Mouse (Mus musculus) kidney, embryonic 14.5 days (tissue): Measurements from ENCODE around the gene Pex11g. TPM values are rescaled to one million over a fixed set of nuclear protein-coding genes. Genes with fewer than 3 reads are reported as not detected.
A peak's percentile ranks its signal among the peaks of the same experiment; 100 is the strongest.

Experiments
- ATAC-seq: fragments of 200-750 bp; cut with Nextera tagmentation; 2 replicates; pipeline ENCODE4 v1.8.0; 2017; ENCODE audit warnings: moderate number of reproducible peaks, mild to moderate bottlenecking, moderate TSS enrichment, moderate library complexity; ENCODE audit not compliant: low FRiP score, low TSS enrichment
- H3K27ac ChIP-seq: fragments of 300-500 bp; sonication (generic); 2 replicates; pipeline ENCODE4 v1.5.1; 2014; ENCODE audit warnings: low read depth, mild to moderate bottlenecking, low read length, moderate library complexity, mixed read lengths
- H3K27me3 ChIP-seq: fragments of 300-500 bp; sonication (generic); 2 replicates; pipeline ENCODE4 v1.6.1; 2014; ENCODE audit warnings: mild to moderate bottlenecking, low read length; ENCODE audit not compliant: control insufficient read depth, insufficient read depth
- H3K36me3 ChIP-seq: fragments of 300-500 bp; sonication (generic); 2 replicates; pipeline ENCODE4 v1.6.1; 2014; ENCODE audit warnings: low read length, mixed read lengths; ENCODE audit not compliant: control insufficient read depth, insufficient read depth
- H3K4me1 ChIP-seq: fragments of 300-500 bp; sonication (generic); 2 replicates; pipeline ENCODE4 v1.6.1; 2014; ENCODE audit warnings: low read length, mixed read lengths; ENCODE audit not compliant: control insufficient read depth, insufficient read depth
- H3K4me2 ChIP-seq: fragments of 300-500 bp; sonication (generic); replicated peaks from 2 replicates; pipeline ENCODE4 v1.6.1; 2014; ENCODE audit warnings: low read depth, mild to moderate bottlenecking, low read length
- H3K4me3 ChIP-seq: fragments of 300-500 bp; sonication (generic); 2 replicates; pipeline ENCODE4 v1.5.1; 2014; ENCODE audit warnings: mild to moderate bottlenecking, low read length
- H3K9ac ChIP-seq: fragments of 300-500 bp; sonication (generic); 2 replicates; pipeline ENCODE4 v1.6.1; 2014; ENCODE audit warnings: low read depth, mild to moderate bottlenecking, low read length, moderate library complexity
- H3K9me3 ChIP-seq: fragments of 300-500 bp; sonication (generic); 2 replicates; pipeline ENCODE4 v1.6.1; 2016; ENCODE audit warnings: low read length; ENCODE audit not compliant: control insufficient read depth
- WGBS: fragments of 180-500 bp; shearing (Covaris S2); extraction: QIAGEN DNeasy Blood & Tissue Kit; methylation state at CpG from one replicate; pipeline ENCODE4 v1.1.7; 2014; 5-methylcytosine and 5-hydroxymethylcytosine counted together
- polyA plus RNA-seq: library from polyadenylated mRNA; unstranded; fragments of >200 nt; fragmentation: Nextera tagmentation; extraction: Ambion mirVana; gene quantifications from 2 replicates; pipeline ENCODE4 v1.2.1, GENCODE M21; 2014

The Pex11g gene
- polyA plus RNA-seq, 1 experiment from 2014 or later, result 4.4 TPM

DNA sequence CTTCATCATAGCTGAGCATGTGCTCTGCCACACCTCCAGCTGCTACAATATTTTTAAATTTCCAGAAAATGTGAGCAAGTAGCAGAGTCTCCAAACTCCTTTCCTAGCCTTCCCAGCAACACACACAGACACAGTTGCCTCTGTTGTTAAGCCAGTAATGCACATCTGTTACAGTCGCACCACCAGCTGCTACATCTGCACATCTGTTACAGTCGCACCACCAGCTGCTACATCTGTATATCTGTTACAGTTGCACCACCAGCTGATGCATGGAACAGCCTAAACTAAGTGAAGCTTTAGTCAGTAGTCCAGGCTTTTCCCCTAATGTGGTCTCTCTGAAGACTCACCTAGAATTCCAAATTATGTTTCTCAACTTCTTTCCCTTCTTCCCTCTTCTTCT, 39.1 kb downstream of the Pex11g start:
- H3K36me3 ChIP-seq, result peaks cover 36% of the 10 kb centered on the region
- H3K4me3 ChIP-seq, result no peak overlapping the region
- no peaks in the 10 kb centered on the region for H3K9me3 ChIP-seq
- no peak overlapping the region for H3K9ac ChIP-seq
- 82% methylated on average over 2 of the region's 2 CpGs for WGBS
- H3K27ac ChIP-seq, result no peak overlapping the region
- no peak overlapping the region for H3K4me2 ChIP-seq
- ATAC-seq, result no peak
- no peaks in the 10 kb centered on the region for H3K4me1 ChIP-seq
- no peaks in the 10 kb centered on the region for H3K27me3 ChIP-seq

DNA sequence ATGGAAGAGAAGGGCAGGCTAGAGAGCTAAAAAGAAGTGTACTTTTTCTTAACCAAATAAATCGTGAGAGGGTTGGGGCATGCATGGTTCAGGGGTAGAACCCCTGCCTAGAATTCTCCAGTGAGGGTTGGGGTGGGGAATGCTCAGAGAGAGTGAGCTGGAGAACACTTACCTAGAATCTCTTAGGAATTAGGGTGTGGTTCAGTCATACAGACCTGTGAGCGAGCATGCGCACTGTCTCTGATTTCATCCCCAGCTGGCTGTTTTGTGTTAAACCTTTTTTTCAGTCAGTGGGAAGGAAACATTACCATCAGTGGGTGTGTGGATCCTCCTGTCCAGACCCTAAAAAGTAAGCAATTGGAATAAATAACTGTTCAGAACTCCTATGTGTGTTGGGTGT, 41.3 kb downstream of the Pex11g start:
- WGBS, result 93% methylated on average over 3 of the region's 3 CpGs
- no peak for ATAC-seq
- H3K9ac ChIP-seq, result no peak overlapping the region

DNA sequence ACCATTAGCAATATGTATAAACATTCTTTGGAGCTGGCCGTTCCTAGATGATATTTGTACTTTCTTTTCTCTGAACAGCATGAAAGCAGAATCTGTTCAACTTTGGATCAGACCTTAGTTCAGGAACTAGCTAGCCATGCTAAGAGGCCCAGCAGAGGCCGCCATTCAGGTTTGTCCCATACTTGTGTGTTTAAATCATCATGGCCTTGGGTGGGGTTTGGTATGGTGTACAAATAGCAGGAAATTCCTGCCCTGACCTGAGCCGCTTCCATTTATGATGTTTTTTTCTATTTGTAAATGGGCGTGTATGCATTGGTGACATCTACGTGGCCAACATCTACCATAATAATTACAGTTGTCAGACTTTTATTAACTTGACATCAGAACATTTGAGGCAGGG, 42.3 kb downstream of the Pex11g start:
- no peak overlapping the region for H3K4me3 ChIP-seq
- peaks cover 16% of the 10 kb centered on the region for H3K36me3 ChIP-seq
- no peaks in the 10 kb centered on the region for H3K27me3 ChIP-seq
- 94% methylated on average over 5 of the region's 5 CpGs for WGBS
- H3K9me3 ChIP-seq, result no peaks in the 10 kb centered on the region
- no peak overlapping the region for H3K4me2 ChIP-seq
- H3K27ac ChIP-seq, result no peak overlapping the region
- no peak for ATAC-seq
- H3K9ac ChIP-seq, result no peak overlapping the region
- H3K4me1 ChIP-seq, result peaks cover 3% of the 10 kb centered on the region; the same call in 1 of the 2 replicates

More for the DNA sequence above, 41.3 kb downstream of the Pex11g start:
- H3K4me3 ChIP-seq, result no peak overlapping the region
- H3K27ac ChIP-seq, result no peak overlapping the region
- no peaks in the 10 kb centered on the region for H3K27me3 ChIP-seq
- no peaks in the 10 kb centered on the region for H3K9me3 ChIP-seq
- H3K4me1 ChIP-seq, result no peaks in the 10 kb centered on the region
- peaks cover 22% of the 10 kb centered on the region for H3K36me3 ChIP-seq
- H3K4me2 ChIP-seq, result no peak overlapping the region

DNA sequence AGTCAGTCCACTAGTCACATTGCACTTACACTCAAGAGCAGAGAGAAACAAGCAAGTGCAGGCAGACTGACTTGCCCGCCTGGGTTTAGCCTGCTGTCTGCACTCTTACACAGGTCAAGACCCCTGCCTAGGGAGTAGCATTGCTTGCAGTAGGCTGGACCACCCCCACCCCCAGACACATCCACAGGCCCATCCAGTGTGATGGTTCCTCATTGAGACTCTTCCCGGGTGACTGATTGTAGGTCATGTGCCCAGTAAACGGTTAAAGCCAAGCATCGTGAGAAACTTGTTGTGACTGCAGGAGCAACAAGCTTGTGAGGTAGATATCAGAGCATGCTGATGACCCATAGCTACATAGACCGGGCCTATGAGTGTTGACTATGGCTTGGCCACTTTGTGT, 46.0 kb downstream of the Pex11g start:
- H3K9ac ChIP-seq, result no peak overlapping the region
- whole genome bisulfite sequencing, result 73% methylated on average over 5 of the region's 5 CpGs
- no peak overlapping the region for H3K4me3 ChIP-seq
- no peak for ATAC-seq
- no peaks in the 10 kb centered on the region for H3K27me3 ChIP-seq
- no peak overlapping the region for H3K27ac ChIP-seq
- no peaks in the 10 kb centered on the region for H3K9me3 ChIP-seq
- peaks cover 24% of the 10 kb centered on the region for H3K4me1 ChIP-seq
- no peak overlapping the region for H3K4me2 ChIP-seq
- no peaks in the 10 kb centered on the region for H3K36me3 ChIP-seq

DNA sequence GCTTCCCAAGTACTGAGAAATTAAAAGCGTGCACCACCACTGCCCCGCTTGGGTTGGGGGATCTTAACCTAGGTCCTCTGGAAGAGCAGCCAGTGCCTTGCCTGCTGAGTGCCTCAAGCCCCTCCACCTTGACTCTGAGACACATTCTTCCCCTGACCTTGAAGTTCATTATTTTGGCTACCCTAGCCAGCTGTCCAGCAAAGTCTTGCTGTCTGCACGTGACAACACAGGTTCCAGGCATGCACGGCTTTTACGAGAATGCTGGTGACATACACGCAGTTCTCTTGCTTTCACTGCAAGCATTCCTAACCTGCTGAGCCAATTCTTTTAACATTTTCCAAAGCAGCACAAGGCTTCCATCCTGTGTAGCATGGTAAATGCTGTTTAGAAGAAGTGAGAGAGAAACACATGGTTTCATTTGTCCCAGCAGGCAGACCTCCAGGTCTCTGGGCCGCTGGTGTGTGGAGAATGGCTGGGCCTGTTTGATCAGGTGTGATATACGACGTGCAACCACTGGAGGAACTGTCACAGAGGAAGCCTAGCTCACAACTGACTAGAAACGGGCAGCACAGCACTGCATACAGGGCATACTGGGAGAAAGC, 47.3 kb downstream of the Pex11g start:
- ATAC-seq, result no peak
- no peak overlapping the region for H3K9ac ChIP-seq

DNA sequence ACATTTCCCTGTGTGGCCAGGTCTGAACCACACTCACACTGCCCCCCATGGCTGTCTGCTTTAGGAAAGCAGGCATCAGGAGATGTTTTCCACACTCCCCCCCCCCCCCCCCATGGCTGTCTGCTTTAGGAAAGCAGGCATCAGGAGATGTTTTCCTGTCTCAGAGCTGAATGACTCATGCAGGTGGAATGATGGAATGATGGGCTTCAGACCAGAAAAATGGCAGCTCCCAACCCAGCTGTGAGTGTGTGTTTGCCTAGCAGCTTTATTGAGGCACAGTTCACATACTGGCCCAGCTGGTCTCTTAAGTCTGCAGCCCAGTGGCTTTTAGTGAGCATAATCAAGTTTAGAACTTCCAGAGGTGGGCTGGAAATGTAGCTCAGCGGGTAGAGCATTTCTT, 49.4 kb downstream of the Pex11g start:
- WGBS, result 78% methylated on average over 1 of the region's 1 CpGs
- H3K27ac ChIP-seq, result peak overlapping the region; percentile 33; the same call in 1 of the 2 replicates
- H3K9ac ChIP-seq, result no peak overlapping the region
- no peak overlapping the region for H3K4me2 ChIP-seq
- H3K9me3 ChIP-seq, result no peaks in the 10 kb centered on the region
- no peak overlapping the region for H3K4me3 ChIP-seq
- H3K36me3 ChIP-seq, result no peaks in the 10 kb centered on the region
- no peak for ATAC-seq
- peaks cover 29% of the 10 kb centered on the region for H3K4me1 ChIP-seq
- H3K27me3 ChIP-seq, result no peaks in the 10 kb centered on the region

More for the DNA sequence above, 47.3 kb downstream of the Pex11g start:
- Histone ChIP-seq H3K9me3 (no peaks in the 10 kb centered on the region), H3K36me3 (no peaks in the 10 kb centered on the region), H3K4me1 (peaks cover 26% of the 10 kb centered on the region), H3K4me3 (no peak overlapping the region), H3K27ac (no peak overlapping the region), H3K27me3 (no peaks in the 10 kb centered on the region), H3K4me2 (no peak overlapping the region)
- 40% methylated on average over 10 of the region's 10 CpGs for WGBS

DNA sequence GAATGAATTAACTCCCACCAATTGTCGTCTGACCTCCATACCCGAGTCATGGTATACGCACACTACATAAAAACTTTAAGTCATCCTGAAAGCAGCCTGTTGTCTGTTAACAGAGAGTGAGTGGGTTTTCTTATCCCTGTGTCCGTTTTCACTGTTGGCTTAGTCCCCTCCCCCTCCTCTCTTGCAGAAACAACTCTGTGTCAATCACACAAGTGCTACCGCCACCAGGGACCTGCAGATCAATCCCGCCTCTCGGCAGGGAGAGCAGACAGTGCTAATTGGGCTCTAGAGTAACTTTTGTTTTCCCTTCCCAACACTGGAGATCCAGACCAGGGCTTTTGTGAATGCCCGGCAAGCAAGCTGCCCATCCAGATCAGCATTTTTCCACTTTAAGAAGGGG, 50.0 kb downstream of the Pex11g start:
- H3K27ac ChIP-seq, result peak overlapping the region; percentile 33; the same call in 1 of the 2 replicates
- no peak overlapping the region for H3K4me3 ChIP-seq
- H3K27me3 ChIP-seq, result no peaks in the 10 kb centered on the region
- 6% methylated on average over 8 of the region's 8 CpGs for WGBS
- H3K9me3 ChIP-seq, result no peaks in the 10 kb centered on the region
- no peaks in the 10 kb centered on the region for H3K36me3 ChIP-seq
- peak; percentile 45 for ATAC-seq
- H3K9ac ChIP-seq, result no peak overlapping the region
- no peak overlapping the region for H3K4me2 ChIP-seq
- H3K4me1 ChIP-seq, result peaks cover 29% of the 10 kb centered on the region

DNA sequence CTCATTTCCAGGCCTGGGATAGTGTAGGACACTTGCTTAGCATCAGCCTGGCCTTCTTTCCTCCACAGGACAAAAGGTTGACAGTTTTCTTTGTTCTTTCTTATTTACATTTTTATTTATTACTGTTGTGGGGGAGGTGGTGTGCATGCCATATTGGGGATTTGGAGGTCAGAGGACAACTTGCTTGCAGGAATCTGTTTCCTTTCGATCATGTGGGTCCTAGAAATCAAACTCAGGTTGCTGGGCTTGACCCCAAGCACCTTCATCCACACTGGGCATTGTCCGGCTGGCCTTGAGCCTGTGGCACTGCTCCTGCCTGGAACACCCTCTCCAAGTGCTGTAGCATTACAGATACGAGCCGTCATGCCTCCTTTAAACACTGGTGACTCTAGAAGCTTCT, 50.6 kb downstream of the Pex11g start:
- 24% methylated on average over 4 of the region's 4 CpGs for WGBS
- Histone ChIP-seq H3K4me2 (no peak overlapping the region), H3K9me3 (no peaks in the 10 kb centered on the region), H3K27ac (peak overlapping the region; percentile 43), H3K4me1 (peaks cover 29% of the 10 kb centered on the region), H3K4me3 (no peak overlapping the region), H3K36me3 (no peaks in the 10 kb centered on the region), H3K9ac (no peak overlapping the region), H3K27me3 (no peaks in the 10 kb centered on the region)
- ATAC-seq, result peak; percentile 7; the same call in 1 of the 2 replicates

DNA sequence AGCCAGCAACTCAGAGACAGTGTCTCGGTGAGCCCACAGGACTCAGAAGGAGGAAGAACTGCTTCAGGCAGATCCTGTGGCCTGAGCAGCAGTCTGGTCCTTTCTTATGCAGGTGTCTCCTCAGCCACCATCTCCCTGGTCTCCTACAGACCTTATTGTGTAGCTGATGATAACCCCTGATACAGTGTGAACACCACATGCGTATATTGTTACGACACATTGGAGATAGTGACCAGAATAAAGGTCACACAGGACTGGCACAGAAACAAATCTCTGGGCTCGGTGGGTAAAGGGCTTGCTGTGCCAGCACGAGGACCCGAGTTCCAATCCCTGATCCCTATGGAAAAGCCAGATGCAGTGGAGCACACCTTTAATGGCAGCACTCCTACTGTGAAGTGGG, 51.8 kb downstream of the Pex11g start:
- 90% methylated on average over 6 of the region's 6 CpGs for WGBS
- Histone ChIP-seq H3K36me3 (no peaks in the 10 kb centered on the region), H3K27me3 (no peaks in the 10 kb centered on the region), H3K4me2 (no peak overlapping the region), H3K27ac (no peak overlapping the region), H3K9me3 (no peaks in the 10 kb centered on the region), H3K4me1 (peaks cover 29% of the 10 kb centered on the region), H3K9ac (no peak overlapping the region), H3K4me3 (no peak overlapping the region)
- no peak for ATAC-seq
